Mouse (Mus musculus) thymus, adult 2 months (tissue): ENCODE measurements around the gene Dhx9. TPM values are rescaled to one million over a fixed set of nuclear protein-coding genes. Genes with fewer than 3 reads are reported as not detected.
"Not testable (repeated sequence)": the region's sequence is repeated elsewhere in the genome, so short reads cannot be mapped to it uniquely, and the experiment has no call there.

Experiments
- DNase-seq: peaks from one replicate; pipeline ENCODE4 v3.0.0; 2021
- H3K27ac ChIP-seq: fragments of 200-500 bp; 2 replicates; pipeline ENCODE4 v1.5.1; 2012; ENCODE audit warnings: low read length, control low read depth; ENCODE audit not compliant: control insufficient read depth, insufficient read depth
- H3K27me3 ChIP-seq: fragments of 200-500 bp; 2 replicates; pipeline ENCODE4 v1.6.1; 2012; ENCODE audit warnings: mild to moderate bottlenecking, low read length, moderate library complexity, mixed read lengths; ENCODE audit not compliant: control insufficient read depth, insufficient read depth
- H3K36me3 ChIP-seq: fragments of 200-500 bp; 2 replicates; pipeline ENCODE4 v1.6.1; 2012; ENCODE audit warnings: mild to moderate bottlenecking, low read length, moderate library complexity; ENCODE audit not compliant: control insufficient read depth, insufficient read depth
- H3K4me1 ChIP-seq: fragments of 200-500 bp; replicated peaks from 2 replicates; pipeline ENCODE4 v1.6.1; 2012; ENCODE audit warnings: low read length; ENCODE audit not compliant: control insufficient read depth, insufficient read depth
- H3K4me3 ChIP-seq: fragments of 200-500 bp; 2 replicates; pipeline ENCODE4 v1.5.1; 2012; ENCODE audit warnings: mild to moderate bottlenecking, low read length, control low read depth, moderate library complexity; ENCODE audit not compliant: control insufficient read depth, insufficient read depth
- CTCF ChIP-seq: fragments of 200-500 bp; IDR thresholded peaks from 2 replicates; pipeline ENCODE4 v1.5.1; 2012; ENCODE audit warnings: mild to moderate bottlenecking, control low read depth, low read length, moderate library complexity, borderline replicate concordance; ENCODE audit not compliant: control insufficient read depth, poor library complexity, insufficient read depth; ENCODE audit errors: extremely low read depth
- POLR2A ChIP-seq: fragments of 200-500 bp; IDR thresholded peaks from 2 replicates; pipeline ENCODE4 v1.6.1; 2012; ENCODE audit warnings: mild to moderate bottlenecking, low read length, control low read depth, moderate library complexity; ENCODE audit not compliant: control insufficient read depth, poor library complexity, insufficient read depth; ENCODE audit errors: extremely low read depth
- WGBS: fragments of 180-500 bp; shearing (Covaris S2); methylation state at CpG from one replicate; pipeline ENCODE4 v1.1.7; 2018; 5-methylcytosine and 5-hydroxymethylcytosine counted together
- polyA plus RNA-seq: library from polyadenylated mRNA; depleted of rRNA; stranded (reverse); fragments of >200 nt; gene quantifications from 2 replicates; pipeline ENCODE4 v1.2.3, GENCODE M21; 2012; rRNA removed

The Dhx9 gene
- polyA plus RNA-seq, 1 experiment: 34.7 TPM

DNA sequence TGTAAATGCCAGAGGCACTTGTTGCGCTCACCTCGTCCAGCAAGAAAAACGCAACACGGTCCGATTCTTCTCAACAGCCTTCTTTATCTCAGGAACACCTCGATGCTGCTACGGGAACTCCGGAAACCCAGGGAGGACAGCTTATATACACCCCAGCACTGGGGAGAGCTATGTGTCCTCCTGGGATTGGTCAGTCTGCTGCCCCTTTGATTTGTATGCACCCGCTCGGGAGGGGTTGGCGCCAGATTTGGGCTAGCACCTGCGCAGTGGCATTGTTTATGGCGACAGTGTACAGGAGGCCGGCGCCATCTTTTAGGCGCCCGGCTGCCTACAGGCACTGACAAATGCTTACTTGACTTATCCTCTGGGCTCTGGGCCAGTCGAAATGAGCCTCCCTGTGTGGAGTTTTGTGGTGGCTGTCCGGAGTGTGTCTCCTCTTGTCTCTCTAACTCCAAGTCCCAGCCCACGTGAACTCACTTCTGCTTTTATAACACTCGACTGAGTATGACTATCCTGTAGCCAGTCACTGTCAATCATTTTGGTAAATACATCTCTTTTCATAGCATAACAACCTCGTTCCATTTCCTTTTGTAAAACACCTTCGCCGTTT is 73.2 kb downstream of the Dhx9 start:
- peak; percentile 45; the same call in 1 of the 2 replicates for TF ChIP-seq POLR2A
- DNase-seq: peak; percentile 96
- 16% methylated on average over 24 of the region's 24 CpGs for WGBS
- not testable (repeated sequence) for H3K27me3 ChIP-seq, H3K4me1 ChIP-seq, H3K36me3 ChIP-seq
- H3K4me3 ChIP-seq: peak overlapping the region; percentile 57
- H3K27ac ChIP-seq: peak overlapping the region; percentile 77; the same call in 1 of the 2 replicates

DNA sequence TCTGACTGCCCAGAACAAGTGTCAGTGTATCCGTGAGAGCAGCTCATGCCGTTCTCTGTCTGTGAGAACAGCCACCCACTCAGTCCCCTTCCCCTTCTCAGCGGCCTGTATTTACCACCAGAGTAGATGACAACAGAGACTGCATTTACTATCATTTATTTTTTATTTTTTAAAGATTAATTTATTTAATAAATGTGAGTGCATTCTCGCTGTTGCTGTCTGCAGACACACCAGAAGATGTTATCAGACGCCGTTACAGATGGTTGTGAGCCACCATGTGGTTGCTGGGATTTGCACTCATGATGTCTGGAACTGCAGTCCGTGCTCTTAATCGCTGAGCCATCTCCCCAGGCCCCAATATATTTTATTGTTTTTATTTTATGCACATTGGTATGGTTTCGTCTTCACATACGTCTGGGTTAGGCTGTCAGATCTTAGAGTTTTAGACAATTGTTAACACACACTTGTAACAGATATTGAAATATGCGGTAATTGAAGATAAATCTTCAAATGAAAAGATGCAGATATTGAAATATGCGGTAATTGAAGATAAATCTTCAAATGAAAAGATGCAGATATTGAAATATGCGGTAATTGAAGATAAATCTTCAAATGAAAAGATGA is 74.0 kb downstream of the Dhx9 start:
- WGBS: 25% methylated on average over 13 of the region's 13 CpGs
- DNase-seq: peak; percentile 57
- H3K27me3 ChIP-seq, H3K4me1 ChIP-seq, H3K36me3 ChIP-seq: not testable (repeated sequence)
- peak overlapping the region; percentile 38 for H3K4me3 ChIP-seq
- peak overlapping the region; percentile 34; the same call in 1 of the 2 replicates for H3K27ac ChIP-seq

DNA sequence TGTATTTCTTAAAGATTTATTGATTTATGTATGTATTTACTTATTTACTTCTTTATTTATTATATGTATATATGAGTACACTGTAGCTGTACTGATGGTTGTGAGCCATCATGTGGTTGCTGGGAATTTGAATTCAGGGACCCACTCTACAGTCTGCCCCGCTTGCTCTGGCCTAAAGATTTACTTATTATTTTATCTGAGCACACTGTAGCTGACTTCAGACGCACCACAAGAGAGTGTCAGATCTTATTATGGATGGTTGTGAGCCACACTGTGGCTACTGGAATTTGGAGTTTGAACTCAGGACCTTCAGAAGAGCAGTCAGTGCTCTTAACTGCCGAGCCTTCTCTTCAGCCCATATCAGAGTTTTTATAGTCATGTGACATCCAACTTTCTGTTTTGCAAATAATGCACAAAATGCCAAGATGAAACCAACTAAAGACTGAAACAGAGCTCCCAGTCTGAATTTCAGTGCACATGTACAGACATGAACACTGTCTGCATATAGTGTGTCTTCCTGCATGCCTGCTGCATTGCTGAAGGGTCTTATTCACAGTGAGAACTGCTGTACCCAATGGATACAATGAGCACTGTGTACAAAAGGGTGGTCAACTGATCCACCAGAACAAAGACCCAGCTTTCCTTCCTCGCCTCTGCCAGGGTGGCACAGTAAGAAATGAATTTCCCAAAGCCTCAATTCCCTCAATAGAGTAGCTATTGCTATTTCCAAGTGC is 74.6 kb downstream of the Dhx9 start:
- not testable (repeated sequence) for H3K27me3 ChIP-seq, DNase-seq, H3K4me1 ChIP-seq, H3K36me3 ChIP-seq
- Histone ChIP-seq H3K27ac (peak overlapping the region; percentile 34; the same call in 1 of the 2 replicates), H3K4me3 (peak overlapping the region; percentile 38)
- 38% methylated on average over 3 of the region's 4 CpGs for WGBS

DNA sequence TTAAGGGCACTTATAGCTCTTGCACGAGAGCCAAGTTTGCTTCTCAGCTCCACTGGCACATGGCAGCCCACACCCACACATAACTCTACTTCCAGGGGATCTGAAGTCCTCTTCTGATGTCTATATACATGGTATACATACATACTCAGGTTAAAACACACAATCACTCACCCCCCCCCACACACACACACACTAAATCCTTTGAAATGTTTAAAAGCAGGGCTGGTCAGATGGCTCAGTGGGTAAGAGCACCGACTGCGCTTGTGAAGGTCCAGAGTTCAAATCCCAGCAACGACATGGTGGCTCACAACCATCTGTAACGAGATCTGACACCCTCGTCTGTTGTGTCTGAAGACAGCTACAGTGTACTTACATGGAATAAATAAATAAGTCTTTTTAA is 75.7 kb downstream of the Dhx9 start:
- Histone ChIP-seq H3K27me3 (no peaks in the 10 kb centered on the region), H3K4me1 (no peaks in the 10 kb centered on the region; the same call in 1 of the 2 replicates), H3K4me3 (no peak overlapping the region), H3K27ac (no peak overlapping the region), H3K36me3 (no peaks in the 10 kb centered on the region)
- WGBS: 86% methylated on average over 6 of the region's 6 CpGs
- DNase-seq: no peak
- TF ChIP-seq CTCF (no peak), POLR2A (no peak)

DNA sequence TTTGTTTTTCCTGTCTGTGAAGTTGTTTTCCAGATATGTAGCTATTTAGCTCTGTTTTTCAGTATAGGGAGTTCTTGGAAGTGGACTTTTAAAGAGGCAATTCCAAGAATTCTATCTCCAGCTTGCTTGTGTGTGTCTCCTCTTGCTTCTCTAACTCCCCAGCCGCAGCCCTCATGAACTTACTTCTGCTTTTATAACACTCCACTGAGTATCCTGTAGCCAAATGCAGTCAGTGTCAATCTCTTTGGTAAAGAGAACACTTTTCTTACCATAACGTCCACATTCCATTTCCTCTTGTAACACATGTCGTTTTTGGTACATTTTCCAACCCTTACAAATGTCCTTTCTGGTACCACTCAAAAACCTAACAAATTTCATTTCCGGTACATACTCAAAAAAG is 76.5 kb downstream of the Dhx9 start:
- not testable (repeated sequence) for H3K27ac ChIP-seq, DNase-seq, H3K4me1 ChIP-seq, H3K36me3 ChIP-seq, H3K27me3 ChIP-seq, H3K4me3 ChIP-seq
- 33% methylated on average over 2 of the region's 4 CpGs for whole genome bisulfite sequencing

DNA sequence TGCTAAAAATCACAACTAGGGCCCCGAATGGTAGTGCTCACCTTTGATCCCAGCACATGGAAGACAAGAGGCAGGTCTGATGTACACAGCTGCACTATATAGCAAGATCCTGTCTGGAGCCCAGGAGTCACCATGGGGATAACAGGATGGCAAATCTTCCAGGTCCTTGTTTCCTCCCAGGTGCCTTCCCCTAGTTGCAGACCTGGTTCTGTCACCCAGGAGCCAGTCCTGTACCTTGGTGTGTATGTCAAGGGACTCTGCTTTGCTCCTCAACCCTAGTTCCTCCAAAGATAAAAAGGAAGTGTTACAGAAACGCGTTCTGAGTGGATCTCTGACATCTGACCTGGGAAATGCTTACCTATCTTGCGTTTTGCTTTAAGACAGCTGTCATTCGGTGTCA is 79.2 kb downstream of the Dhx9 start:
- 84% methylated on average over 5 of the region's 5 CpGs for WGBS
- DNase-seq, H3K4me3 ChIP-seq, H3K36me3 ChIP-seq, H3K27ac ChIP-seq, H3K4me1 ChIP-seq, H3K27me3 ChIP-seq: not testable (repeated sequence)

DNA sequence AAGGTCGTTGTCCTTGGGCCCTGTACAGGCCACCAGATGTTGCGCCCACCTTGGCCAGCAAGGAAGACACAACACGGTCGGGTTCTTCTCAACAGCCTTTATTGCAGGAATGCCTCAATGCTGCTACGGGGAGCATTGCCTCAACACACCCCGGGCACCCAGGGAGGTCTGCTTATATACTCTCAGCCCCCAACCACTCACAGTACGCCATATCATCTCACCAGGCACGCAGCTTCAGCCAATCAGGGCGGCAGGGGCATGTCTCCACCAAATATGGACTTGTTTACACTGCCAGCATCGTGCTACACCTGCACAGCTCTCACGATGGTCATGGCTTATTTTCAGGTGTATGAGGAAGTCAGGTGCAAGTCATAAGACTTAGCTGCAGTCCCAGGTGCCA is 79.8 kb downstream of the Dhx9 start:
- 96% methylated on average over 11 of the region's 11 CpGs for WGBS
- DNase-seq, H3K4me1 ChIP-seq, H3K36me3 ChIP-seq, H3K27ac ChIP-seq, H3K27me3 ChIP-seq, H3K4me3 ChIP-seq: not testable (repeated sequence)

Other genes with a start within 250 kb of the Dhx9 start
- gene Lamc1, start 154.9 kb downstream of the Dhx9 start, polyA plus RNA-seq: 30.3 and 30.5 TPM in 2 replicates
- 0.94 and 1.1 TPM in 2 replicates for gene Shcbp1l, start 62.5 kb downstream of the Dhx9 start, polyA plus RNA-seq
- gene Npl, start 62.4 kb upstream of the Dhx9 start, polyA plus RNA-seq: 3.6 and 4.1 TPM in 2 replicates
- gene Rgs8, start 165.4 kb upstream of the Dhx9 start, polyA plus RNA-seq: 0.11 and 0.20 TPM in 2 replicates